Mouse (Mus musculus) bone marrow macrophage, adult 2 months (primary cell): ENCODE measurements around the gene Adamts9.

ENCODE experiments used
- CTCF ChIP-seq: IDR thresholded peaks from 2 replicates; pipeline ENCODE4 v1.5.1; 2012; ENCODE audit warnings: low read depth, mild to moderate bottlenecking, low read length, moderate library complexity
- POLR2A ChIP-seq: IDR thresholded peaks from 2 replicates; pipeline ENCODE4 v1.6.1; 2012; ENCODE audit warnings: mild to moderate bottlenecking, low read depth, low read length, borderline replicate concordance

- no peak for TF ChIP-seq CTCF
- TF ChIP-seq POLR2A: no peak
These were observed 19.7 kb upstream of the Adamts9 start for GRCm38 (mm10) chr6:92962966-92963365.
